Mouse (Mus musculus) embryonic facial prominence, embryonic 15.5 days (tissue): ENCODE measurements around the gene Cdan1. TPM values are rescaled to one million over a fixed set of nuclear protein-coding genes. Genes with fewer than 3 reads are reported as not detected.
A peak's percentile ranks its signal among the peaks of the same experiment; 100 is the strongest.

Source experiments
- ATAC-seq: fragments of 200-750 bp; cut with Nextera tagmentation; 2 replicates; pipeline ENCODE4 v1.8.0; 2017; ENCODE audit warnings: low read depth, moderate TSS enrichment; ENCODE audit not compliant: insufficient number of reproducible peaks, low FRiP score, low TSS enrichment
- H3K27ac ChIP-seq: fragments of 300-500 bp; sonication (generic); replicated peaks from 2 replicates; pipeline ENCODE4 v1.5.1; 2015; ENCODE audit warnings: mild to moderate bottlenecking, inconsistent platforms
- H3K27me3 ChIP-seq: fragments of 300-500 bp; sonication (generic); 2 replicates; pipeline ENCODE4 v1.6.1; 2015; ENCODE audit warnings: inconsistent platforms
- H3K36me3 ChIP-seq: fragments of 300-500 bp; sonication (generic); 2 replicates; pipeline ENCODE4 v1.6.1; 2015; ENCODE audit warnings: mild to moderate bottlenecking, inconsistent platforms
- H3K4me1 ChIP-seq: fragments of 300-500 bp; sonication (generic); 2 replicates; pipeline ENCODE4 v1.6.1; 2015; ENCODE audit warnings: inconsistent platforms
- H3K4me2 ChIP-seq: fragments of 300-500 bp; sonication (generic); replicated peaks from 2 replicates; pipeline ENCODE4 v1.6.1; 2015; ENCODE audit warnings: mild to moderate bottlenecking, inconsistent platforms
- H3K4me3 ChIP-seq: fragments of 300-500 bp; sonication (generic); replicated peaks from 2 replicates; pipeline ENCODE4 v1.5.1; 2015; ENCODE audit warnings: mild to moderate bottlenecking, inconsistent platforms
- H3K9ac ChIP-seq: fragments of 300-500 bp; sonication (generic); 2 replicates; pipeline ENCODE4 v1.6.1; 2015; ENCODE audit warnings: inconsistent platforms
- H3K9me3 ChIP-seq: fragments of 300-500 bp; sonication (generic); replicated peaks from 2 replicates; pipeline ENCODE4 v1.6.1; 2016; ENCODE audit warnings: inconsistent platforms
- WGBS: fragments of 180-500 bp; shearing (Covaris S2); methylation state at CpG from one replicate; pipeline ENCODE4 v1.1.7; 2015; 5-methylcytosine and 5-hydroxymethylcytosine counted together
- polyA plus RNA-seq: library from polyadenylated mRNA; unstranded; fragments of >200 nt; fragmentation: Nextera tagmentation; extraction: Ambion mirVana; gene quantifications from 2 replicates; pipeline ENCODE4 v1.2.1, GENCODE M21; 2015

Gene Cdan1
- polyA plus RNA-seq: 6.7 and 8.1 TPM in 2 replicates

GRCm38 (mm10) chr2:120849449-120850423 lies at the start of gene Cdan1:
Gene Cdan1, minus strand, starts transcription at chr2:120850128.
- no peaks in the 10 kb centered on the region for H3K9me3 ChIP-seq
- WGBS: under 1% methylated on average over 64 of the region's 71 CpGs
- ATAC-seq: peak; percentile 58; the same call in 1 of the 2 replicates
- peak within 1 kb of the TSS; percentile 80 for H3K4me2 ChIP-seq
- H3K27me3 ChIP-seq: no peaks in the 10 kb centered on the region
- 0 out of 2 replicates have a peak, but pooled peaks cover 4% of the 10 kb centered on the region for H3K4me1 ChIP-seq
- H3K36me3 ChIP-seq: no peaks in the 10 kb centered on the region
- H3K9ac ChIP-seq: peak within 1 kb of the TSS; percentile 75
- peak within 1 kb of the TSS; percentile 95 for H3K4me3 ChIP-seq
- peak within 1 kb of the TSS; percentile 65; the same call in 1 of the 2 replicates for H3K27ac ChIP-seq

- Histone ChIP-seq H3K27ac (no peak overlapping the region), H3K36me3 (peaks cover 58% of the 10 kb centered on the region), H3K4me1 (no peaks in the 10 kb centered on the region), H3K9me3 (no peaks in the 10 kb centered on the region), H3K9ac (no peak overlapping the region), H3K27me3 (no peaks in the 10 kb centered on the region), H3K4me3 (no peak overlapping the region), H3K4me2 (no peak overlapping the region)
- ATAC-seq: no peak
- WGBS: 95% methylated on average over 3 of the region's 3 CpGs
Observed at GRCm38 (mm10) chr2:120896361-120896760, 46.4 kb upstream of the Cdan1 start.

- no peak overlapping the region for H3K4me3 ChIP-seq
- H3K4me2 ChIP-seq: no peak overlapping the region
- 88% methylated on average over 5 of the region's 5 CpGs for WGBS
- no peaks in the 10 kb centered on the region for H3K27me3 ChIP-seq
- no peak for ATAC-seq
- H3K9me3 ChIP-seq: no peaks in the 10 kb centered on the region
- H3K36me3 ChIP-seq: peaks cover 61% of the 10 kb centered on the region
- no peak overlapping the region for H3K9ac ChIP-seq
- H3K27ac ChIP-seq: no peak overlapping the region
- no peaks in the 10 kb centered on the region for H3K4me1 ChIP-seq
Observed at GRCm38 (mm10) chr2:120887601-120888000, 37.7 kb upstream of the Cdan1 start.

GRCm38 (mm10) chr2:120873192-120873591 lies 23.3 kb upstream of the Cdan1 start:
- WGBS: 84% methylated on average over 2 of the region's 2 CpGs
- peaks cover 50% of the 10 kb centered on the region for H3K36me3 ChIP-seq
- H3K4me1 ChIP-seq: no peaks in the 10 kb centered on the region
- H3K4me2 ChIP-seq: no peak overlapping the region
- H3K9ac ChIP-seq: no peak overlapping the region
- no peak for ATAC-seq
- H3K27me3 ChIP-seq: no peaks in the 10 kb centered on the region
- no peaks in the 10 kb centered on the region for H3K9me3 ChIP-seq
- no peak overlapping the region for H3K27ac ChIP-seq
- H3K4me3 ChIP-seq: no peak overlapping the region

- H3K27me3 ChIP-seq: no peaks in the 10 kb centered on the region
- no peak overlapping the region for H3K27ac ChIP-seq
- H3K4me3 ChIP-seq: no peak overlapping the region
- no peak overlapping the region for H3K9ac ChIP-seq
- H3K4me2 ChIP-seq: no peak overlapping the region
- H3K4me1 ChIP-seq: no peaks in the 10 kb centered on the region
- no peaks in the 10 kb centered on the region for H3K9me3 ChIP-seq
- 74% methylated on average over 9 of the region's 9 CpGs for WGBS
- peaks cover 60% of the 10 kb centered on the region for H3K36me3 ChIP-seq
- no peak for ATAC-seq
Observed at GRCm38 (mm10) chr2:120871447-120872336, 21.8 kb upstream of the Cdan1 start.

- Histone ChIP-seq H3K4me2 (no peak overlapping the region), H3K36me3 (peaks cover 66% of the 10 kb centered on the region), H3K27ac (no peak overlapping the region), H3K9ac (no peak overlapping the region), H3K4me3 (no peak overlapping the region), H3K27me3 (no peaks in the 10 kb centered on the region), H3K9me3 (no peaks in the 10 kb centered on the region), H3K4me1 (no peaks in the 10 kb centered on the region)
- 85% methylated on average over 5 of the region's 5 CpGs for WGBS
- ATAC-seq: no peak
Observed at GRCm38 (mm10) chr2:120867336-120867735, 17.4 kb upstream of the Cdan1 start.

GRCm38 (mm10) chr2:120866561-120866960 lies 16.6 kb upstream of the Cdan1 start:
- 19% methylated on average over 1 of the region's 1 CpGs for WGBS
- Histone ChIP-seq H3K4me2 (no peak overlapping the region), H3K4me3 (no peak overlapping the region), H3K27ac (no peak overlapping the region), H3K27me3 (no peaks in the 10 kb centered on the region), H3K9me3 (no peaks in the 10 kb centered on the region), H3K36me3 (peaks cover 63% of the 10 kb centered on the region), H3K9ac (no peak overlapping the region), H3K4me1 (no peaks in the 10 kb centered on the region)
- no peak for ATAC-seq

- Histone ChIP-seq H3K4me3 (no peak overlapping the region), H3K9me3 (no peaks in the 10 kb centered on the region), H3K27ac (no peak overlapping the region), H3K36me3 (peaks cover 53% of the 10 kb centered on the region; the same call in 1 of the 2 replicates), H3K4me2 (no peak overlapping the region), H3K27me3 (no peaks in the 10 kb centered on the region), H3K9ac (no peak overlapping the region), H3K4me1 (no peaks in the 10 kb centered on the region)
- 97% methylated on average over 1 of the region's 1 CpGs for WGBS
- no peak for ATAC-seq
Observed at GRCm38 (mm10) chr2:120863389-120863788, 13.5 kb upstream of the Cdan1 start.

- no peak overlapping the region for H3K9ac ChIP-seq
- H3K9me3 ChIP-seq: no peaks in the 10 kb centered on the region
- peaks cover 41% of the 10 kb centered on the region; the same call in 1 of the 2 replicates for H3K36me3 ChIP-seq
- no peak overlapping the region for H3K4me3 ChIP-seq
- H3K27me3 ChIP-seq: no peaks in the 10 kb centered on the region
- ATAC-seq: no peak
- no peak overlapping the region for H3K4me2 ChIP-seq
- no peak overlapping the region for H3K27ac ChIP-seq
- no peaks in the 10 kb centered on the region for H3K4me1 ChIP-seq
- WGBS: 71% methylated on average over 1 of the region's 1 CpGs
Observed at GRCm38 (mm10) chr2:120860699-120861098, 10.8 kb upstream of the Cdan1 start.

GRCm38 (mm10) chr2:120858131-120858530 lies 8.2 kb upstream of the Cdan1 start:
- no peaks in the 10 kb centered on the region for H3K9me3 ChIP-seq
- WGBS: 88% methylated on average over 3 of the region's 3 CpGs
- no peaks in the 10 kb centered on the region for H3K4me1 ChIP-seq
- no peak; the same call in 1 of the 2 replicates for ATAC-seq
- H3K9ac ChIP-seq: no peak overlapping the region
- H3K4me3 ChIP-seq: no peak overlapping the region
- peaks cover 18% of the 10 kb centered on the region; the same call in 1 of the 2 replicates for H3K36me3 ChIP-seq
- H3K27ac ChIP-seq: no peak overlapping the region
- no peak overlapping the region for H3K4me2 ChIP-seq
- H3K27me3 ChIP-seq: no peaks in the 10 kb centered on the region

GRCm38 (mm10) chr2:120853151-120853550 lies 3.2 kb upstream of the Cdan1 start:
- Histone ChIP-seq H3K4me1 (0 out of 2 replicates have a peak, but pooled peaks cover 4% of the 10 kb centered on the region), H3K9ac (no peak overlapping the region), H3K4me2 (no peak overlapping the region), H3K9me3 (no peaks in the 10 kb centered on the region), H3K36me3 (no peaks in the 10 kb centered on the region), H3K27me3 (no peaks in the 10 kb centered on the region), H3K4me3 (no peak overlapping the region), H3K27ac (no peak overlapping the region)
- ATAC-seq: no peak
- 77% methylated on average over 3 of the region's 3 CpGs for WGBS
